Mouse (Mus musculus) gastrocnemius, adult 2 months (tissue): ENCODE data around the gene Ldhal6b. TPM values are rescaled to one million over a fixed set of nuclear protein-coding genes. Genes with fewer than 3 reads are reported as not detected.

Source experiments
- DNase-seq: peaks from one replicate; pipeline ENCODE4 v3.0.0; 2022
- H3K27ac ChIP-seq: fragments of 200-600 bp; 2 replicates; pipeline ENCODE4 v1.8.1; 2022; ENCODE audit warnings: mild to moderate bottlenecking
- H3K4me3 ChIP-seq: fragments of 200-600 bp; 2 replicates; pipeline ENCODE4 v1.8.1; 2022; ENCODE audit warnings: mild to moderate bottlenecking, moderate library complexity
- CTCF ChIP-seq: fragments of 200-600 bp; IDR thresholded peaks from 2 replicates; pipeline ENCODE4 v1.8.1; 2022; ENCODE audit warnings: antibody characterized with exemption, mild to moderate bottlenecking, moderate library complexity
- intact Hi-C: fragments of 180-260 bp; cut with DNase I; formaldehyde crosslinking; loops from one replicate; pipeline ENCODE4 v1.15.1; 2025
- microRNA-seq: library from miRNA; unstranded; fragments of <30 nt; microRNA quantifications from one replicate; pipeline ENCODE4 v1.2.0, GENCODE M21; 2021
- total RNA-seq, 2 experiments: library from RNA; stranded (reverse); gene quantifications; 2 replicates each; pipeline ENCODE4 v1.2.3; 2021

The Ldhal6b gene
- total RNA-seq, 2 experiments from 2014 or later = 0.56 to 0.99 TPM

DNA sequence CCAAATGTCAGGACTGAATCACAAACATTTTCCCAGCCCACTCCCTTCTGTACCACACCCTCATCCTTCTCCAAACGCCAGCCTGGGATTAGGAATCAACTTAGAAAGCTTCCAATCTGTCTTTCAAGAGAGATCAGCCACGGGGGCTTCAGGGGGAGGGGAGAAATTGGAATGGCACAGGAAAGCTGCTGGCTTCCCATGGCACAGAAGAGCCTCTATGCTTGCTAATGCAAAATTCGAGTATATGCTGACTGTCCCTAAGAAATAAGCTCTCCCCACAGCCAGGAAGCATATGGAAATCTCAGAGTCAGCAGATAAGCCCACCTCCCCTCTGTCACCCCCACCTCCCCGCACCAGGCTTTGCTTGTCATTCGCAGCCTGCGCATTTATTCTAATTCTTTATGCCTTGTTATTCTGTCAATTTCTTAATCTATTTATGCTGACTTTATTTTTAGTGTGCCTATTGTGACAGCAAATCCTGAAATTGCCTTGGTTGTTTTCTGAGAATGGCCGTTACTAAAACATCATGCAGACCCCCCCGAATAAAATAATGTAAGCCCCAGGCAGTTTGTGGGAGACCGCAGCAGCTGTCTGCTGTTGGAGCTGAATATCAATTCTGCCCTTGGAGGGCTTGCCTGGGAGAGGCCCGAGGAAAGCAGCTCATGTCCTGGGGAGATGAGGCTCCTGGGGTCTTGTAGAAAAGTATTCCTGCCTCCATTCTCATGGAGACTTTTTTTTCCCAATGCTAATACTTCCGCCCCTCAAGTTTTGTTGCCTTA lies 41.2 kb downstream of the Ldhal6b start:
- Histone ChIP-seq H3K27ac (no peak overlapping the region), H3K4me3 (no peak overlapping the region)
- intact Hi-C loops = no loop called here
- no peak for TF ChIP-seq CTCF
- DNase-seq = no peak

GRCm38 (mm10) chr17:5372951-5373350 lies 45.6 kb downstream of the Ldhal6b start:
- Histone ChIP-seq H3K27ac (no peak overlapping the region), H3K4me3 (no peak overlapping the region)
- intact Hi-C loops = no loop called here
- no peak for DNase-seq
- TF ChIP-seq CTCF = no peak

- Histone ChIP-seq H3K4me3 (no peak overlapping the region), H3K27ac (no peak overlapping the region)
- no peak for DNase-seq
- intact Hi-C loops = no loop called here
- no peak for TF ChIP-seq CTCF
Measured at GRCm38 (mm10) chr17:5371521-5371920, 47.0 kb downstream of the Ldhal6b start.

GRCm38 (mm10) chr17:5371032-5371431 lies 47.5 kb downstream of the Ldhal6b start:
- no peak for DNase-seq
- Histone ChIP-seq H3K27ac (no peak overlapping the region), H3K4me3 (no peak overlapping the region)
- intact Hi-C loops = no loop called here
- no peak for TF ChIP-seq CTCF

Small RNA genes within 50 kb of the gene (microRNA-seq; reads per million reads assigned to microRNA genes)
- not detected for gene Gm22475

Other genes starting within 250 kb of the Ldhal6b start
- 100 to 1,000 TPM; 134 to 164 TPM for gene Tmem242, start 21.5 kb upstream of the Ldhal6b start, total RNA-seq
- gene Zdhhc14, start 73.8 kb upstream of the Ldhal6b start, total RNA-seq = 1 to 10 TPM; 2.0 to 4.3 TPM